Mouse (Mus musculus): ENCODE measurements around the gene Tnni3k. TPM values are rescaled to one million over a fixed set of nuclear protein-coding genes. Genes with fewer than 3 reads are reported as not detected.

Gene Tnni3k
- polyA plus RNA-seq, 1 experiment from 2014 or later, result not detected

GRCm38 (mm10) chr3:155056606-155057005 is 1.4 kb upstream of the Tnni3k start:
- Histone ChIP-seq H3K36me3 (ENCODE audit: control insufficient read depth, insufficient read depth, low read length) (no peaks in the 10 kb centered on the region), H3K27ac (replicated peaks; ENCODE audit: low read depth, low read length) (no peak overlapping the region), H3K27me3 (replicated peaks; ENCODE audit: control insufficient read depth, insufficient read depth, low read length) (no peaks in the 10 kb centered on the region), H3K4me3 (ENCODE audit: low read depth, low read length) (no peak overlapping the region), H3K4me1 (ENCODE audit: control insufficient read depth, insufficient read depth, low read length) (no peaks in the 10 kb centered on the region), H3K9ac (ENCODE audit: low read depth, low read length) (no peak overlapping the region), H3K4me2 (ENCODE audit: low read depth, low read length) (no peak overlapping the region), H3K9me3 (ENCODE audit: control insufficient read depth, low read length) (no peaks in the 10 kb centered on the region)
- DNase-seq (ENCODE audit: low spot score) (no peak), ATAC-seq (ENCODE audit: low read depth) (no peak)

GRCm38 (mm10) chr3:155053189-155053588 is 2.0 kb downstream of the Tnni3k start:
- 70% methylated on average over 1 of the region's 1 CpGs for WGBS
- ATAC-seq (ENCODE audit: low read depth) (no peak), DNase-seq (ENCODE audit: low spot score) (no peak)
- Histone ChIP-seq H3K9ac (ENCODE audit: low read depth, low read length) (no peak overlapping the region), H3K36me3 (ENCODE audit: control insufficient read depth, insufficient read depth, low read length) (no peaks in the 10 kb centered on the region), H3K9me3 (ENCODE audit: control insufficient read depth, low read length) (no peaks in the 10 kb centered on the region), H3K27ac (replicated peaks; ENCODE audit: low read depth, low read length) (no peak overlapping the region), H3K4me2 (ENCODE audit: low read depth, low read length) (no peak overlapping the region), H3K27me3 (replicated peaks; ENCODE audit: control insufficient read depth, insufficient read depth, low read length) (no peaks in the 10 kb centered on the region), H3K4me1 (ENCODE audit: control insufficient read depth, insufficient read depth, low read length) (no peaks in the 10 kb centered on the region), H3K4me3 (ENCODE audit: low read depth, low read length) (no peak overlapping the region)

GRCm38 (mm10) chr3:155052021-155052420 is 3.2 kb downstream of the Tnni3k start:
- Histone ChIP-seq H3K4me3 (ENCODE audit: low read depth, low read length) (no peak overlapping the region), H3K4me1 (ENCODE audit: control insufficient read depth, insufficient read depth, low read length) (no peaks in the 10 kb centered on the region), H3K9me3 (ENCODE audit: control insufficient read depth, low read length) (no peaks in the 10 kb centered on the region), H3K27me3 (replicated peaks; ENCODE audit: control insufficient read depth, insufficient read depth, low read length) (no peaks in the 10 kb centered on the region), H3K9ac (ENCODE audit: low read depth, low read length) (no peak overlapping the region), H3K36me3 (ENCODE audit: control insufficient read depth, insufficient read depth, low read length) (no peaks in the 10 kb centered on the region), H3K27ac (replicated peaks; ENCODE audit: low read depth, low read length) (no peak overlapping the region), H3K4me2 (ENCODE audit: low read depth, low read length) (no peak overlapping the region)
- ATAC-seq (ENCODE audit: low read depth) (no peak), DNase-seq (ENCODE audit: low spot score) (no peak)

GRCm38 (mm10) chr3:155039012-155039836 is 16.0 kb downstream of the Tnni3k start:
- ATAC-seq (ENCODE audit: low read depth), result no peak
- 18% methylated on average over 1 of the region's 1 CpGs for WGBS
- no peak overlapping the region for H3K4me3 ChIP-seq (ENCODE audit: low read depth, low read length)
- no peaks in the 10 kb centered on the region for H3K27me3 ChIP-seq (replicated peaks; ENCODE audit: control insufficient read depth, insufficient read depth, low read length)
- H3K9me3 ChIP-seq (ENCODE audit: control insufficient read depth, low read length), result no peaks in the 10 kb centered on the region
- H3K27ac ChIP-seq (replicated peaks; ENCODE audit: low read depth, low read length), result no peak overlapping the region
- no peaks in the 10 kb centered on the region for H3K36me3 ChIP-seq (ENCODE audit: control insufficient read depth, insufficient read depth, low read length)
- H3K4me1 ChIP-seq (ENCODE audit: control insufficient read depth, insufficient read depth, low read length), result no peaks in the 10 kb centered on the region
- H3K9ac ChIP-seq (ENCODE audit: low read depth, low read length), result no peak overlapping the region
- no peak overlapping the region for H3K4me2 ChIP-seq (ENCODE audit: low read depth, low read length)
- DNase-seq (ENCODE audit: low spot score), result no peak

- no peak for DNase-seq (ENCODE audit: low spot score)
- no peak for ATAC-seq (ENCODE audit: low read depth)
Measured at GRCm38 (mm10) chr3:155034323-155034722, 20.9 kb downstream of the Tnni3k start.

GRCm38 (mm10) chr3:155030200-155030599 is 25.0 kb downstream of the Tnni3k start:
- no peak for DNase-seq (ENCODE audit: low spot score)
- H3K4me3 ChIP-seq (ENCODE audit: low read depth, low read length), result no peak overlapping the region
- H3K9ac ChIP-seq (ENCODE audit: low read depth, low read length), result no peak overlapping the region
- 78% methylated on average over 9 of the region's 9 CpGs for WGBS
- H3K27me3 ChIP-seq (replicated peaks; ENCODE audit: control insufficient read depth, insufficient read depth, low read length), result no peaks in the 10 kb centered on the region
- H3K36me3 ChIP-seq (ENCODE audit: control insufficient read depth, insufficient read depth, low read length), result no peaks in the 10 kb centered on the region
- ATAC-seq (ENCODE audit: low read depth), result no peak
- H3K9me3 ChIP-seq (ENCODE audit: control insufficient read depth, low read length), result no peaks in the 10 kb centered on the region
- no peak overlapping the region for H3K4me2 ChIP-seq (ENCODE audit: low read depth, low read length)
- no peak overlapping the region for H3K27ac ChIP-seq (replicated peaks; ENCODE audit: low read depth, low read length)
- no peaks in the 10 kb centered on the region for H3K4me1 ChIP-seq (ENCODE audit: control insufficient read depth, insufficient read depth, low read length)

More at GRCm38 (mm10) chr3:155034323-155034722, 20.9 kb downstream of the Tnni3k start:
- WGBS, result 71% methylated on average over 7 of the region's 7 CpGs
- H3K4me1 ChIP-seq (ENCODE audit: control insufficient read depth, insufficient read depth, low read length), result no peaks in the 10 kb centered on the region
- no peak overlapping the region for H3K27ac ChIP-seq (replicated peaks; ENCODE audit: low read depth, low read length)
- no peaks in the 10 kb centered on the region for H3K9me3 ChIP-seq (ENCODE audit: control insufficient read depth, low read length)
- no peak overlapping the region for H3K4me3 ChIP-seq (ENCODE audit: low read depth, low read length)
- no peak overlapping the region for H3K9ac ChIP-seq (ENCODE audit: low read depth, low read length)
- no peak overlapping the region for H3K4me2 ChIP-seq (ENCODE audit: low read depth, low read length)
- no peaks in the 10 kb centered on the region for H3K27me3 ChIP-seq (replicated peaks; ENCODE audit: control insufficient read depth, insufficient read depth, low read length)
- H3K36me3 ChIP-seq (ENCODE audit: control insufficient read depth, insufficient read depth, low read length), result no peaks in the 10 kb centered on the region

- no peaks in the 10 kb centered on the region for H3K36me3 ChIP-seq (ENCODE audit: control insufficient read depth, insufficient read depth, low read length)
- ATAC-seq (ENCODE audit: low read depth) (no peak), DNase-seq (ENCODE audit: low spot score) (no peak)
- no peak overlapping the region for H3K4me3 ChIP-seq (ENCODE audit: low read depth, low read length)
- H3K27ac ChIP-seq (replicated peaks; ENCODE audit: low read depth, low read length), result no peak overlapping the region
- no peak overlapping the region for H3K4me2 ChIP-seq (ENCODE audit: low read depth, low read length)
- no peaks in the 10 kb centered on the region for H3K27me3 ChIP-seq (replicated peaks; ENCODE audit: control insufficient read depth, insufficient read depth, low read length)
- WGBS, result 69% methylated on average over 4 of the region's 4 CpGs
- no peaks in the 10 kb centered on the region for H3K9me3 ChIP-seq (ENCODE audit: control insufficient read depth, low read length)
- no peaks in the 10 kb centered on the region for H3K4me1 ChIP-seq (ENCODE audit: control insufficient read depth, insufficient read depth, low read length)
- H3K9ac ChIP-seq (ENCODE audit: low read depth, low read length), result no peak overlapping the region
Measured at GRCm38 (mm10) chr3:155002781-155003180, 52.4 kb downstream of the Tnni3k start.

GRCm38 (mm10) chr3:155001056-155001455 is 54.2 kb downstream of the Tnni3k start:
- DNase-seq (ENCODE audit: low spot score) (no peak), ATAC-seq (ENCODE audit: low read depth) (no peak)
- no peak overlapping the region for H3K4me3 ChIP-seq (ENCODE audit: low read depth, low read length)
- no peaks in the 10 kb centered on the region for H3K27me3 ChIP-seq (replicated peaks; ENCODE audit: control insufficient read depth, insufficient read depth, low read length)
- no peak overlapping the region for H3K9ac ChIP-seq (ENCODE audit: low read depth, low read length)
- no peak overlapping the region for H3K27ac ChIP-seq (replicated peaks; ENCODE audit: low read depth, low read length)
- H3K36me3 ChIP-seq (ENCODE audit: control insufficient read depth, insufficient read depth, low read length), result no peaks in the 10 kb centered on the region
- no peaks in the 10 kb centered on the region for H3K4me1 ChIP-seq (ENCODE audit: control insufficient read depth, insufficient read depth, low read length)
- no peaks in the 10 kb centered on the region for H3K9me3 ChIP-seq (ENCODE audit: control insufficient read depth, low read length)
- H3K4me2 ChIP-seq (ENCODE audit: low read depth, low read length), result no peak overlapping the region

- Histone ChIP-seq H3K4me2 (ENCODE audit: low read depth, low read length) (no peak overlapping the region), H3K36me3 (ENCODE audit: control insufficient read depth, insufficient read depth, low read length) (no peaks in the 10 kb centered on the region), H3K9ac (ENCODE audit: low read depth, low read length) (no peak overlapping the region), H3K27ac (replicated peaks; ENCODE audit: low read depth, low read length) (no peak overlapping the region), H3K9me3 (ENCODE audit: control insufficient read depth, low read length) (no peaks in the 10 kb centered on the region), H3K27me3 (replicated peaks; ENCODE audit: control insufficient read depth, insufficient read depth, low read length) (no peaks in the 10 kb centered on the region), H3K4me3 (ENCODE audit: low read depth, low read length) (no peak overlapping the region), H3K4me1 (ENCODE audit: control insufficient read depth, insufficient read depth, low read length) (no peaks in the 10 kb centered on the region)
- DNase-seq (ENCODE audit: low spot score) (no peak), ATAC-seq (ENCODE audit: low read depth) (no peak)
Measured at GRCm38 (mm10) chr3:154992678-154993077, 62.5 kb downstream of the Tnni3k start.
